Mouse (Mus musculus) liver, adult 2 months (tissue): ENCODE measurements around the gene Xylt1. TPM values are rescaled to one million over a fixed set of nuclear protein-coding genes. Genes with fewer than 3 reads are reported as not detected.

Source experiments
- DNase-seq: peaks from one replicate; pipeline ENCODE4 v3.0.0-alpha.2; 2011; ENCODE audit warnings: low read depth, low spot score; ENCODE audit errors: extremely low read depth
- H3K27ac ChIP-seq: fragments of 200-500 bp; replicated peaks from 2 replicates; pipeline ENCODE4 v1.5.1; 2012; ENCODE audit warnings: low read depth, mild to moderate bottlenecking, control low read depth, inconsistent platforms, low read length; ENCODE audit not compliant: insufficient read depth
- H3K27me3 ChIP-seq: fragments of 200-500 bp; 2 replicates; pipeline ENCODE4 v1.6.1; 2012; ENCODE audit warnings: mild to moderate bottlenecking, moderate library complexity, low read length, inconsistent platforms; ENCODE audit not compliant: control insufficient read depth, insufficient read depth
- H3K36me3 ChIP-seq: fragments of 200-500 bp; 2 replicates; pipeline ENCODE4 v1.6.1; 2012; ENCODE audit warnings: low read length, inconsistent platforms; ENCODE audit not compliant: control insufficient read depth, insufficient read depth
- H3K4me1 ChIP-seq: fragments of 200-500 bp; 2 replicates; pipeline ENCODE4 v1.6.1; 2011; ENCODE audit warnings: low read length; ENCODE audit not compliant: control insufficient read depth, insufficient read depth
- H3K4me3 ChIP-seq: fragments of 200-500 bp; 2 replicates; pipeline ENCODE4 v1.5.1; 2011; ENCODE audit warnings: low read depth, mild to moderate bottlenecking, control low read depth, low read length, moderate library complexity; ENCODE audit not compliant: insufficient read depth
- H3K79me2 ChIP-seq: fragments of 200-500 bp; 2 replicates; pipeline ENCODE4 v1.6.1; 2012; ENCODE audit warnings: inconsistent platforms, mild to moderate bottlenecking, low read length, moderate library complexity; ENCODE audit not compliant: control insufficient read depth, insufficient read depth
- H3K9ac ChIP-seq: fragments of 200-500 bp; 2 replicates; pipeline ENCODE4 v1.6.1; 2012; ENCODE audit warnings: low read depth, mild to moderate bottlenecking, control low read depth, inconsistent platforms, low read length
- CTCF ChIP-seq: fragments of 200-500 bp; IDR thresholded peaks from 2 replicates; pipeline ENCODE4 v1.5.1; 2011; ENCODE audit warnings: low read depth, low read length, control low read depth
- POLR2A ChIP-seq: fragments of 200-500 bp; IDR thresholded peaks from 2 replicates; pipeline ENCODE4 v1.6.1; 2011; ENCODE audit warnings: low read length, control low read depth; ENCODE audit not compliant: insufficient read depth; ENCODE audit errors: extremely low read depth
- WGBS: fragments of 180-500 bp; shearing (Covaris S2); methylation state at CpG from one replicate; pipeline ENCODE4 v1.1.7; 2018; 5-methylcytosine and 5-hydroxymethylcytosine counted together
- polyA plus RNA-seq: library from polyadenylated mRNA; depleted of rRNA; stranded (reverse); fragments of >200 nt; gene quantifications from 2 replicates; pipeline ENCODE4 v1.2.3, GENCODE M21; 2012
- total RNA-seq: library from RNA; depleted of rRNA; stranded (reverse); fragments of >200 nt; gene quantifications from 2 replicates; pipeline ENCODE4 v1.2.3, GENCODE M21; 2014

Xylt1 gene
- total and polyA plus RNA-seq, 2 experiments = 0.09 to 0.18 TPM

DNA sequence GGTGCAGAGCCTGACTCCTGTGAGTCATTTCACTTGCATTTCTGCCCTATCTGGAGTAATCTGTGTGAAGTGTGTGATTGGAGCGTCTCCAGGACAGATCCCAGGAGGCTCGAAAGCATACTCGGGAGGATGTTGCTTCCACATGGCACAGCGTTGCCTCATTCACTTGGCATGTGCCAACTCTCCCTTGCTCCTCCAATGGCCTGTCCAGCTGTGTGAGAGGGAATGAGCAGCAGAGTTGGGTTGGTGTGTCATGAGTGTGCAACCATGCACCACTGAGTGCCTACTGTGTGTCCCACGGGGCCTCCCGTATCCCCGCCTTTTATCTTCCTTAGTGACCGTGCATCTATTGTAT is 34.2 kb downstream of the Xylt1 start:
- H3K9ac ChIP-seq = no peak overlapping the region
- 93% methylated on average over 8 of the region's 8 CpGs for WGBS

DNA sequence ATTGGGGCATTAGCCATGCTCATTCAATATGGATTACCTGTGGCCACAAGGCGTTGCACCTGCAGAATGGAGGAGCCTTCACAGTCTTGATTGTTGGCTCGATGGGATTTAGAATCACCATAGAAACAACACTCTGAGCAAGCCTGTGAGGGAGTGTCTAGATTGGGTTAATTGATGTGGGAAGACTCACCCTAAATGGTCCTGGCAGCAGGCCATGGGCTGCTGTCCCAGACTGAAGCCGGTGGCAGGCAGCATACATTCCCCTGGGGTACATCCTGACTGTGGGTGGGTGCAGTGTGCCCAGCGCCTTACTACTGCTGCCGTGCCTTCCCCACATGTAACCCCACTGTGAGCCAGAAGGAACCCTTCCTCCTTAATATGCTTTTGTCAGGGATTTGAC is 38.3 kb downstream of the Xylt1 start:
- Histone ChIP-seq H3K27me3 (no peaks in the 10 kb centered on the region), H3K9ac (no peak overlapping the region), H3K79me2 (no peaks in the 10 kb centered on the region), H3K36me3 (no peaks in the 10 kb centered on the region), H3K4me1 (no peaks in the 10 kb centered on the region), H3K27ac (no peak overlapping the region), H3K4me3 (no peak overlapping the region)
- no peak for DNase-seq
- TF ChIP-seq POLR2A = no peak
- TF ChIP-seq CTCF = no peak
- 65% methylated on average over 5 of the region's 5 CpGs for WGBS

More for the DNA sequence above, 34.2 kb downstream of the Xylt1 start:
- no peaks in the 10 kb centered on the region for H3K4me1 ChIP-seq
- H3K79me2 ChIP-seq = no peaks in the 10 kb centered on the region
- TF ChIP-seq CTCF (no peak), POLR2A (no peak)
- no peaks in the 10 kb centered on the region for H3K36me3 ChIP-seq
- DNase-seq = no peak
- no peak overlapping the region for H3K27ac ChIP-seq
- no peaks in the 10 kb centered on the region for H3K27me3 ChIP-seq
- no peak overlapping the region for H3K4me3 ChIP-seq

DNA sequence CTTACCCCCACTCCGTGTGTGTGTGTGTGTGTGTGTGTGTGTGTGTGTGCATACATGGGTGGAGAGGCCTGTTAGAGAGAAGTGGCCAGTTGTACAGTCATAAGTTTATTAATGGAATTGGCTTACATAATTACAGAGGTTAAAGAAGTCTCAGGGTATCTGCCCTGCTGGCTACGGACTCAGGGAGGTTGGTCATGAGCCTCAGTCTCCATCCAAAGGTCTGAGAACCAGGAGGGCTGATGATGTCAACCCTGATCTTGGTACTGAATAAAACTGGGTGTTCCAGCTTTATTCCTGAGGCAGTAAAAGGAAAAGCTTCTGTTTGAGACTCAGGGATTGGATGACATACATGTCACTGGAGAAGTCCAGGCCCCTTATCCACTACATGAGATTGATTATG is 39.1 kb downstream of the Xylt1 start:
- TF ChIP-seq CTCF (no peak), POLR2A (no peak)
- Histone ChIP-seq H3K36me3 (no peaks in the 10 kb centered on the region), H3K27ac (no peak overlapping the region), H3K9ac (no peak overlapping the region), H3K27me3 (no peaks in the 10 kb centered on the region), H3K4me3 (no peak overlapping the region), H3K79me2 (no peaks in the 10 kb centered on the region), H3K4me1 (no peaks in the 10 kb centered on the region)
- 70% methylated on average over 2 of the region's 2 CpGs for WGBS
- no peak for DNase-seq

DNA sequence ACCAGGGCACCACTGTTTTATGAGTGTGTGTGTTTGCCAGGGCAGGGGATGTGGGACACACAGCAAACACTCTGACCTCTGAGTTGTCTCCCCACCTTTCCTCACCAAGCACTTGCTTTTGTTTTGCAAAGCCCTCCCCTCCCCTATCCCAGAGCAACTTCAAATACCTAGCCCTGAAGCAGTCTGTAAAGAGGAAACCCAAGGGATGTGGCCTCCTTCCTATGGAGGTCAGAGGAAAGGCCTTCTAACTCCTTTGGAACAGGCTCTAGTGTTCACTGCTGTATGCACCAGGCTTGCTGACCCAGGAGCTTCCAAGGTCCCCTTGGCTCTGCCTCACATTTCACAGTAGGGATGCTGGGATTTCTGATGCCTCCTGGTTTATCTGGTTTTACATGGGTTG is 39.5 kb downstream of the Xylt1 start:
- H3K4me1 ChIP-seq = no peaks in the 10 kb centered on the region

DNA sequence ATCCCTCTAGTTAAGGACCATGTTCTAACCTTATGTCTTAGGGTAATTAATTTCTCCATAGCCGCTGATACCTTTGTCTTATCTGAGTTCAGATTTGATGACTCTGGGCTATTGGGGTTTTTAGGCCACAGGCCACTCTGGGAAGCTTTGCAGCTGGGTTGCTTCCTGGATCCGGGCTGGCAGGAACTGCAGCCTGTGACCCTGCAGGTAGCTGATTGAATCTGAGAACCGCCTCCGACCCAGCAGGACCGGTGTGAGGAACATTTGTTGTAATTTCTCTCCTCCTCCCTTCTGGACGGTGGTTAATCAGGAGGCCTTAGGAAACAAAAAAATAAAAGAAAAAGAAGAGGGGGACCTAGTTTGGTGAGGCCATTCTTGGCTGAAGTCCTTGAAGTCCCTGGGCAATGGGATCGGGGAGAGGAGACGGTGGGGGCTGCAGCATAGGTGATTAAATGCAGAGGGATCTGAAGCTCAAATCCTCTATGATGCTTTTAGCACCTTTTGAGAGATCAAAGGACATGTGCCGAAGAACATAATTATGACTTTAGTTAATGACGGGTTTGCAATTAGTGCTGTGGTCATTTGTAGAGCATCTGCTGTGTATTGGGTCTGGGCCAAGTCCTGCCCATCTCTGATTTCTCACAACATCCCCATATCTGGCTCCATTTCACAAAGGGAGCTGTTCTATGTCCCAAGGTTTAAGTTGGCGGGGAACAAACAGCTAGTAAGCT is 40.2 kb downstream of the Xylt1 start:
- DNase-seq = no peak
- Histone ChIP-seq H3K4me1 (no peaks in the 10 kb centered on the region), H3K4me3 (no peak overlapping the region), H3K27ac (no peak overlapping the region), H3K36me3 (no peaks in the 10 kb centered on the region), H3K9ac (no peak overlapping the region), H3K27me3 (no peaks in the 10 kb centered on the region), H3K79me2 (no peaks in the 10 kb centered on the region)
- WGBS = 68% methylated on average over 11 of the region's 11 CpGs
- TF ChIP-seq POLR2A (no peak), CTCF (no peak)

More for the DNA sequence above, 39.5 kb downstream of the Xylt1 start:
- Histone ChIP-seq H3K9ac (no peak overlapping the region), H3K79me2 (no peaks in the 10 kb centered on the region), H3K36me3 (no peaks in the 10 kb centered on the region), H3K4me3 (no peak overlapping the region), H3K27ac (no peak overlapping the region), H3K27me3 (no peaks in the 10 kb centered on the region)
- TF ChIP-seq CTCF (no peak), POLR2A (no peak)
- no peak for DNase-seq

DNA sequence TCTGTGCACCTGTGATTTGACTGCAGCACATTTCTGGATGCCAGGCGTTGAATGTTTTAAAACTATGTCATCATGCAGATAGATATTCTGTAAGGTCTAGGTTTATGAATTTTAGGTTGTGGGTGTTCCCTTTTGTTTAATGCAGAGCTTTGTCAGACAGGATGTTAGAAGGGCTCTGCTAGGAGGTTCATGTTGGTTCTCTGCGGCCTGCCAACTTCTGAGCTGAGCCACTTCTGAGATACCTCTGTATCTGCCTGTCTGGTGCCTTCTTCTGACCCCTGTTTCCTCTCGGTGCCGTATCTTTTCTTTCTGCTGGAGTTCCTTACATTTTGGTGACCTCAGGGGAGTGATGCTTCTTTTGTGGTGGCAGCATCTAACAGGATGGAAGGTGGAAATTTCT is 44.1 kb downstream of the Xylt1 start:
- Histone ChIP-seq H3K27me3 (no peaks in the 10 kb centered on the region), H3K4me3 (no peak overlapping the region), H3K27ac (no peak overlapping the region), H3K9ac (no peak overlapping the region), H3K79me2 (no peaks in the 10 kb centered on the region), H3K4me1 (no peaks in the 10 kb centered on the region), H3K36me3 (no peaks in the 10 kb centered on the region)
- TF ChIP-seq CTCF = no peak
- TF ChIP-seq POLR2A = no peak
- WGBS = 85% methylated on average over 4 of the region's 4 CpGs
- DNase-seq = no peak
